Mouse (Mus musculus): ENCODE data around the gene Sema3d. TPM values are rescaled to one million over a fixed set of nuclear protein-coding genes. Genes with fewer than 3 reads are reported as not detected.
A peak's percentile ranks its signal among the peaks of the same experiment; 100 is the strongest.

Sema3d gene
- polyA plus RNA-seq, 1 experiment from 2014 or later, result 9.8 TPM

DNA sequence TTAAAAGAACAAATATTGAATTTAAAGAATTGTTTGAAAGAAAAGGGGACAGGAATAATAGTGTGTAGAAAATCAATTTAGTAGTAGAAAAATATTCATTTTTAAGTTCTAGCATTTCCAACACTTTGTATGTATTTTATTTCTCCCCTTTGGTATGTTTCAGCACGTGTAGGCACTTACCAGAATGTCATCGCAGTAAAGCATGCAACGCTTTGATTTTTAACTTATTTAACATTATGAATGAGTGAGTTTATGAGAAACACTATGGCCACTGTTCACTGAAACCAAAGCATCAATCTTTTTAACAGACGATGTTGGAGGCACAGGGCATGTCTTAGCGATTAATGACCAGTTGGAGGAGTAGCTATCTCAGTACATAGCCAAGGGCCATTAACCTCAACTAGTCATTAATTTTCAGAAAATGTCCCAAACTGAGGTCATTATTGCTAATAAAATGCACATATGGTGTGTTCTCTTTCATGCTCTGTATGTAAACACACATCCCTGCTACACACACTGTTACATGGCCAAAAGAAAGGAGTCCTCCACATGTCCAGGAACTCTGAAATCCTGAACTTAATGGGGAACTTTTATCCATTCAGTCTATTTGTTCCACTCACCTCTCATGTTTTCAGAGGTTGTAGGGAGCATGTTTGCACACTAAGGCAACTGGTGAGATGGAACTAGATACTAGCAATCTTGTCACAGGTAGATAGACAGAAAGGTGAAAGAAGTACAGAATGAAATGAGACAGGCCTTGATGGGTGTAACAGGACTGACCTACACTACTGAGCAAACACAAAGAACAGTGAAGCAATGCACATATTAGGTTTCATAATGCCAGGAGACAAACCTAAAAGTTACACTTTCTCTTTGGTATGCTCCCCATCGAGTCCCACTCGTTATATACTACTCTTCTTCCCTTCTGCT, 59.3 kb downstream of the Sema3d start:
- Histone ChIP-seq H3K9ac (no peak overlapping the region), H3K9me3 (no peaks in the 10 kb centered on the region), H3K4me3 (no peak overlapping the region), H3K27me3 (no peaks in the 10 kb centered on the region), H3K4me2 (no peak overlapping the region), H3K27ac (no peak overlapping the region), H3K4me1 (no peaks in the 10 kb centered on the region), H3K36me3 (no peaks in the 10 kb centered on the region)
- 66% methylated on average over 7 of the region's 7 CpGs for WGBS
- ATAC-seq (ENCODE audit: borderline replicate concordance, extremely low read depth, low FRiP score, low TSS enrichment), result no peak

DNA sequence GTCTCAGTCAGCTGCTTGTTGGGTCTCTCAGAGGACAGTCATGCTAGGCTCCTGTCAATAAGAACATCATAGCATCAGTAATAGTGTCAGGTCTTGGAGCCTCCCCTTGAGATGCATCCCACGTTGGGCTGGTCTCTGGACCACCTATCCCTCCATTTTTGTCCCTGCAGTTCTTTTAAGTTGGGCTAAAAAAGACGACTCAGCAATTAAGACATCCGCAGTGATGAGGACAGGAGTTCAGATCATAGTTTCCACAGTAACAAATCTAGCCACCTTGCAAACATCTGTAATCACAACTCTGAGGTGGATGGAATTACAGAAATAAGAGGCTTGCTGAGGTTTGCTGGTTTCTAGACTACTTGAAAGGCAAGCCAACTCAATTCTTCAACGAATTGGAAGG, 67.9 kb downstream of the Sema3d start:
- no peak for ATAC-seq (ENCODE audit: borderline replicate concordance, extremely low read depth, low FRiP score, low TSS enrichment)
- Histone ChIP-seq H3K4me1 (no peaks in the 10 kb centered on the region), H3K4me3 (no peak overlapping the region), H3K36me3 (no peaks in the 10 kb centered on the region), H3K27ac (no peak overlapping the region), H3K27me3 (no peaks in the 10 kb centered on the region), H3K9ac (no peak overlapping the region), H3K9me3 (no peaks in the 10 kb centered on the region), H3K4me2 (no peak overlapping the region)
- 83% methylated on average over 4 of the region's 4 CpGs for WGBS

DNA sequence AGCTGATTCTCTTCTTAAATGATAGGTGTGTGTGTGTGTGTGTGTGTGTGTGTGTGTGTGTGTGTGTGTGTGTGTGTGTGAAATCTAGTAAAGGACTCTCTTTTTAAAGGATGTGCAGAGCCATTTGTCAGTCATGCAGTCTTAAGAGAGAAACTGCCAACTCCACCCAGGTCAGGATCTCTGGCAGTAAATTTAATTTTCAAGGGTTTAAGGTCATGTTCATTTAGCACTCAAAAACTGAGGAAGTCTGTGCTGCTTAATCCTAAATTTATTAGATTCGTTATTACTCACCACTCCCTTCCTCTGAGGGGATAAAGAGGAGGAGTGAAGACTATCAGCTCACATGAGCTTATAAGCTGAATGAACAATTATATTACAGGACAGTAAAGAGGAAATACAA, 71.8 kb downstream of the Sema3d start:
- Histone ChIP-seq H3K4me1 (no peaks in the 10 kb centered on the region), H3K36me3 (no peaks in the 10 kb centered on the region), H3K4me3 (no peak overlapping the region), H3K9ac (no peak overlapping the region), H3K27ac (no peak overlapping the region), H3K9me3 (no peaks in the 10 kb centered on the region), H3K4me2 (no peak overlapping the region), H3K27me3 (no peaks in the 10 kb centered on the region)
- WGBS, result 56% methylated on average over 1 of the region's 1 CpGs
- no peak for ATAC-seq (ENCODE audit: borderline replicate concordance, extremely low read depth, low FRiP score, low TSS enrichment)

DNA sequence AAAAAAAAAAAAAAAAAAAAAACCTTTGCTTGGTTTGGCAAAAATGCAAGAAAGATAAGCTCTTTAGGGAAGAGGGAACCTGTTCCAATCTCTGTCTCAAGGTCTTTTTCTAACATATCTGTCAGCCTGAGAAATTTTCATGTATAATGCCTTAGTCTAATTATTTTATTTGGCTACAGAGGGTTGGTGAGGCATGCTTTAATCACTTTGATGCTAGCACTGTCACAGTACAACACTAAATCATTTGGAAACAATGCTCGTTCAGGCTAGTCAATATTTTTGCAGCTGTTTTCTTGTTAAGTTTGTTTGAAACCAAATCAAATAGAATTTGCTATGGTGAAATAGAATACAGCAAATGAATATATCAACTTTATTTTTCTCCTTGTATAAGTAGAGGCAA, 74.3 kb downstream of the Sema3d start:
- Histone ChIP-seq H3K36me3 (no peaks in the 10 kb centered on the region), H3K27me3 (no peaks in the 10 kb centered on the region), H3K9ac (no peak overlapping the region), H3K9me3 (no peaks in the 10 kb centered on the region), H3K4me1 (no peaks in the 10 kb centered on the region), H3K4me2 (no peak overlapping the region), H3K27ac (no peak overlapping the region), H3K4me3 (no peak overlapping the region)
- 66% methylated on average over 1 of the region's 1 CpGs for WGBS
- ATAC-seq (ENCODE audit: borderline replicate concordance, extremely low read depth, low FRiP score, low TSS enrichment), result no peak

DNA sequence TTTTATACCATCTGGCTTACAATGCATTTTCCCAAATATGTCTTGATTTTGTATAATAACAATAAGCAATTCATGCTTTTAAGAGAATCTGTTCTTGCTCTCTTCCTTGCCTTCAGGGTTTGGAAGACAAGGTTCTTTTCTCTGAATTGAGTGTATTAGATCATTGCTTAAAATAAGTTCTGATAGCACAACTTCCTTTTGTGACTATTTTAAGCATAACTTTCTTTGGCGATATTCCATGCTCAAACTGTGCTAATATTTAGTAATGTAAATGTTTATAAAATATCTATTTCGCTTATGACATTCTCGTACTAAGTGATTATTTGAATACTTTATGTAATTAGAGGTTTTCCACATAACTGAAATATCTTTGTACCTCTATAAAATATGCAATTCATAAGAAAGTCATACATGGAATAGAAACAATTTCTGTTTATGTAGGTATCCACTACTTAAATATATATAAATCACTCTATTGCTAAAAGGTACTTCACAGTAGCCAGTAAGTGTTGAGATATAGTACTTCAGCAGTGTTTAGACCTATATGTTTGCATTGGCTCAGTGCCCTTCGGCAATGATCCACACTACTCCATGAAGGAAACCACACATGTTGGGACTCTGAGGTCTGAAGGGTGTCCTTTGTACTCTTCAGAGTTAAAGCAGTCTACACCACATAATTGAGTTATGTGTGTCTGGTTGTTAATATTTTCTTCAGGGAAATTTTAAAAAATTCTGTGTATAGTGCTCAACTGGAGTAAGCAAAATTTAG, 84.6 kb downstream of the Sema3d start:
- H3K4me3 ChIP-seq, result no peak overlapping the region
- WGBS, result 12% methylated on average over 4 of the region's 4 CpGs
- H3K4me2 ChIP-seq, result no peak overlapping the region
- H3K36me3 ChIP-seq, result no peaks in the 10 kb centered on the region
- H3K27me3 ChIP-seq, result no peaks in the 10 kb centered on the region
- H3K4me1 ChIP-seq, result peaks cover 2% of the 10 kb centered on the region; the same call in 1 of the 2 replicates
- peak; percentile 75; the same call in 1 of the 2 replicates for ATAC-seq (ENCODE audit: borderline replicate concordance, extremely low read depth, low FRiP score, low TSS enrichment)
- H3K9me3 ChIP-seq, result no peaks in the 10 kb centered on the region
- H3K27ac ChIP-seq, result no peak overlapping the region
- H3K9ac ChIP-seq, result no peak overlapping the region

DNA sequence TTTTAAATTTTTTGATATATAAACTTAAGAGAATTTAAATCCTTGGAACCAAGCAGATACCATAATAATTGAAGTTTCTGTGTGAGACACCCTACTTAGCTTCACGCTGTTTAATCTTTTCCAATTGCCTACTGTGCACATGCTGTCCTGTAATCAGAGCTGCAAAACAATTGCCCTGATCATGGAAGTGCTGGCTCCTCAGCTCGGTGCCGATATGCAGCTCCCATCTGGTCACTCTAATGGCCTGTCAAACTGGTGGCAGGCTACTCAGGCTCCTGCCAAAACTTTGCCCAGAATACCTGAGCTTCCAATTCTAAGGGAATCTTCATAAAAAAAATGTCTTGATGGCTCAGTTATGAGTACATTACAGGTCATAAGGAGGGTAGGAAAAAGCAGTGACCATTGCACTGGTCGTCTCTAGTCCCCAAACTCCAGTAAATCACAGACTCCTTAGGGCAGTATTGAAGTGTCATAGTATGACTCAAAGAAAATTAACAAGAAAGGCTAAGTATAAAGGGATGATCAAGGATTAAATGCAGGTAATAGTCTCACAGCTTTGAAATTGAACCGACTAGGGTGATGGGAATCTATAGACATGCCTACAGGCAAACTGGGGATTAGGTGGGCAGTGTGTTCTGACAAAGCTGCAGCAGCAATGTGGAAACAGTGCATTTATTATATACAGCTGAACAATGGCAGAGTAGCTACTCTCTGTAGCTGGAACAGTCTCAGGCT, 91.9 kb downstream of the Sema3d start:
- H3K4me2 ChIP-seq, result no peak overlapping the region
- H3K4me3 ChIP-seq, result no peak overlapping the region

DNA sequence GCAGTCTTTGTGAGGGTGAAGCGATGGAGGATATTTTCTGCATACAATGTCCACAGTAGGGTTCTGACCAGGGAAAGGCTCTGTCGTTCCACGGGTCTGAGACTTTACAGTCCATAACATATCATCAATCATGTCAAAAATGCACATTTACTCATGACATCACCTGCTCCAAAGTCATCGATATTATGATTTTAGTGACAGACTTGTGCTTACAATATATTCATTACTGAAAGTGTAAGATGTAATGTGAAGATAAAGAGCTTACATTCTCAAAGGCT, 92.4 kb downstream of the Sema3d start:
- WGBS, result 63% methylated on average over 4 of the region's 4 CpGs
- Histone ChIP-seq H3K27ac (no peak overlapping the region), H3K9ac (no peak overlapping the region), H3K4me2 (no peak overlapping the region), H3K36me3 (no peaks in the 10 kb centered on the region), H3K27me3 (no peaks in the 10 kb centered on the region), H3K4me3 (no peak overlapping the region), H3K4me1 (no peaks in the 10 kb centered on the region), H3K9me3 (no peaks in the 10 kb centered on the region)
- no peak for ATAC-seq (ENCODE audit: borderline replicate concordance, extremely low read depth, low FRiP score, low TSS enrichment)

More for the DNA sequence above, 91.9 kb downstream of the Sema3d start:
- H3K36me3 ChIP-seq, result no peaks in the 10 kb centered on the region
- H3K27ac ChIP-seq, result no peak overlapping the region
- H3K9ac ChIP-seq, result no peak overlapping the region
- no peaks in the 10 kb centered on the region for H3K4me1 ChIP-seq
- no peak for ATAC-seq (ENCODE audit: borderline replicate concordance, extremely low read depth, low FRiP score, low TSS enrichment)
- no peaks in the 10 kb centered on the region for H3K27me3 ChIP-seq
- 65% methylated on average over 5 of the region's 5 CpGs for WGBS
- no peaks in the 10 kb centered on the region for H3K9me3 ChIP-seq

DNA sequence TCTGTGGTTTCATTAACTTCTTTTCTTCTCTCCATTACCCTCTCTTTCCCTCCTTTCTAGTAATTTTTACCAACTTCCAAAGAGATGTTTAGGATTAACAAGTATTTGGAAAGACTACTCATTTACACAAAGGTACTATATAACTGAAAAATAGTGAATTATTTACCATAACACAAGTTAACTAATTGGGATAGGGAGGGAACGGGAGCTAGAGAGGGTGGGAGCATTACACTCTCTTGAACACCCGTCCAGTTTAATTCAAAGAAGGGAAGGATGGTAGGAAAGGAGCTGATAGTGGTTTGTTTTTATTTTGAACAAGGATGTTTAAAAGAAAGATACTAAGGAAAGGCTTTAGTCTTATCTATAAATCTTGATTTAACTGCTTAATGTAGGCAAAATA, 104.7 kb downstream of the Sema3d start:
- 71% methylated on average over 2 of the region's 2 CpGs for WGBS
- Histone ChIP-seq H3K9me3 (no peaks in the 10 kb centered on the region), H3K9ac (no peak overlapping the region), H3K36me3 (no peaks in the 10 kb centered on the region), H3K27me3 (no peaks in the 10 kb centered on the region), H3K27ac (no peak overlapping the region), H3K4me1 (no peaks in the 10 kb centered on the region), H3K4me2 (no peak overlapping the region), H3K4me3 (no peak overlapping the region)
- ATAC-seq (ENCODE audit: borderline replicate concordance, extremely low read depth, low FRiP score, low TSS enrichment), result no peak

DNA sequence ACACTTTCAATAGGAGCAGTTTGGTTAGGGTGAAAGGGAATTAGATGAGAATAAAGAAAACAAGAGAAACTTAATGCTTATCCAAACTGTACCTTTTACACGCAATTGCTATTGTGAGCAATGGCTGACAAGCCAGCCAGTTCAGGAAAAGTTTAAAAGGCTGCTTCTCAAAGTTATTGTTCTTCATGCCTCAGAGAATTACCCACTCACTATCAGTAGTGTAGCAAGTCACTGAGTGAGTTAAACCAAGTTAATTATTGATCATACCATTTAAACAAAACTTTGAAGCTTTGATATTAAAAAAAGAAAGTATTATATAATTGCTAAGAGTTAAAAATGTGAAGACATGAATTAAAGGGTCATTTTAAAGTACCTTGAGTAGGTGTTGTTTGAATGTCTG, 108.5 kb downstream of the Sema3d start:
- Histone ChIP-seq H3K4me3 (no peak overlapping the region), H3K27me3 (no peaks in the 10 kb centered on the region), H3K27ac (no peak overlapping the region), H3K9me3 (no peaks in the 10 kb centered on the region), H3K9ac (no peak overlapping the region), H3K4me1 (no peaks in the 10 kb centered on the region), H3K36me3 (no peaks in the 10 kb centered on the region), H3K4me2 (no peak overlapping the region)
- WGBS, result 59% methylated on average over 1 of the region's 1 CpGs
- no peak for ATAC-seq (ENCODE audit: borderline replicate concordance, extremely low read depth, low FRiP score, low TSS enrichment)

DNA sequence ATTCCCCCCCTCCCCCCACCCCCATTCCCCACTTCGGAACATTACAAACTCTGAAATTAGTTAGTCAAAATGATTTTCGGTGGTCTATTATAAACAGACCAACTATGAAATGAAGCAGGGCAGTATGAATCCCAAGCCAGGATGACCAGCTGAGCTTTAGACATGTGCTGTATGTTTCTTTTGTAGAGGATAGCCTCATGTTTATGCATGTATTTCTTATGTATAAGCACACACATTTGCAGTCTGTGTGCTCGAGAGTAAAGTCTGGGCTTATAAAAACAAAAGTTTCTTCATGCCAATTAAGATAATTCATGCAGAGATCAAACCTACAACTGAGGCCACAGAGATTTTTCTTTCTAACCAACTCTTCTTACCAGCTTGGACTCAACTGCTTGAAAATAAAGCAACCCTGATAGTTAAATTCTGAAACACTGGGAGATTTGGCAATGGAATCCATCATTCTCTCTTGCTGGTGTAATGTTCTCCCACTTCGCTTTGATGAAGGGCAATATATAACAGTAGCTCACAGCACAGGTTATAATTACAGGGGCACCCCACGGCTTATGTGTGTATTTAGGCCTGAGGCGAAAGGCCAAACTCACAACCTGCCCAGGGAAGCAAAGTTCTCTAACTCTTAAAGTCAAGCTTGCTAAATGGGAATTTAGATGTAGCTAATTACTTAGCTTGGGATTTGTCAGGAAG, 115.2 kb downstream of the Sema3d start:
- Histone ChIP-seq H3K4me1 (no peaks in the 10 kb centered on the region), H3K36me3 (no peaks in the 10 kb centered on the region), H3K27ac (no peak overlapping the region), H3K9ac (no peak overlapping the region), H3K4me2 (no peak overlapping the region), H3K9me3 (no peaks in the 10 kb centered on the region), H3K4me3 (no peak overlapping the region), H3K27me3 (no peaks in the 10 kb centered on the region)
- ATAC-seq (ENCODE audit: borderline replicate concordance, extremely low read depth, low FRiP score, low TSS enrichment), result no peak
- 81% methylated on average over 6 of the region's 6 CpGs for WGBS

DNA sequence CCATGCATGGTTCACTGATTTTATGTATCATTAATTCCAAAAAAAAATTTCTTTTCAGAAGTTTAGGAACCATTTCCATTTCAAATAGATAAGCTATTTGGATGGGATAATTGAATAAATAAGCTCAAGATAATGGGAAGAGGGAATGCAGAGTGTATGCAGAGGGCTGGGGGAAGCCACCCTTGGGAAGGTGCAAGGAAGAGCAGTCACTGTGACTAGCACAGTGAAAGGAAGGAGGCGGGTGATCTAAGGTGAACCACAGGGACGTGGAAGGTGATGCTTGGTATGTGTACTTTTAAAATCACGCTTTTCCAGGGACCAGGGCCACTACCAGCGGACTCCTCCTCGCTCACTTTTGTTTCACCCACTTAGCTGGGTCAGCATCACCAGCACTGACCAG, 115.9 kb downstream of the Sema3d start:
- no peak overlapping the region for H3K9ac ChIP-seq
- H3K36me3 ChIP-seq, result no peaks in the 10 kb centered on the region
- no peak overlapping the region for H3K27ac ChIP-seq
- no peak overlapping the region for H3K4me2 ChIP-seq
- 87% methylated on average over 5 of the region's 5 CpGs for WGBS
- no peaks in the 10 kb centered on the region for H3K4me1 ChIP-seq
- no peak overlapping the region for H3K4me3 ChIP-seq
- H3K27me3 ChIP-seq, result no peaks in the 10 kb centered on the region
- no peak for ATAC-seq (ENCODE audit: borderline replicate concordance, extremely low read depth, low FRiP score, low TSS enrichment)
- H3K9me3 ChIP-seq, result no peaks in the 10 kb centered on the region

All from lung, embryonic 15.5 days (tissue).